Mouse (Mus musculus): ENCODE results near the gene Syf2.

- no peak for TF ChIP-seq CTCF (IDR thresholded peaks at IDR 0.05; ENCODE audit: extremely low read depth, insufficient read depth, insufficient read length, insufficient replicate concordance)
- no peak for TF ChIP-seq POLR2A (IDR thresholded peaks at IDR 0.05; ENCODE audit: low read depth, low read length)
These were observed 2.8 kb upstream of the Syf2 start for GRCm38 (mm10) chr4:134927815-134928463.
